Mouse (Mus musculus) C2C12 (cell line): Measurements from ENCODE around the gene Babam2. TPM values are rescaled to one million over a fixed set of nuclear protein-coding genes. Genes with fewer than 3 reads are reported as not detected.

ENCODE experiments used
- H3K27me3 ChIP-seq: one replicate; pipeline ENCODE4 v1.6.1; 2011; ENCODE audit not compliant: control insufficient read depth, insufficient read depth, insufficient read length
- H3K36me3 ChIP-seq: one replicate; pipeline ENCODE4 v1.6.1; 2011; ENCODE audit not compliant: control insufficient read depth, insufficient read depth
- H3K4me3 ChIP-seq: one replicate; pipeline ENCODE4 v1.5.1; 2011; ENCODE audit warnings: mild to moderate bottlenecking, control low read depth; ENCODE audit not compliant: poor library complexity, insufficient read depth, severe bottlenecking
- H3K79me2 ChIP-seq: one replicate; pipeline ENCODE4 v1.6.1; 2011; ENCODE audit not compliant: control insufficient read depth, insufficient read depth
- H3K79me3 ChIP-seq: one replicate; pipeline ENCODE4 v1.6.1; 2011; ENCODE audit warnings: low read depth, control low read depth
- H3ac ChIP-seq: one replicate; pipeline ENCODE3; 2011; ENCODE audit warnings: low read depth; ENCODE audit not compliant: control insufficient read depth, insufficient read length
- CEBPB ChIP-seq: IDR thresholded peaks from one replicate; pipeline ENCODE4 v1.6.1; 2011; ENCODE audit warnings: low read depth, mild to moderate bottlenecking, control low read depth, moderate library complexity
- CTCF ChIP-seq: IDR thresholded peaks from one replicate; pipeline ENCODE4 v1.5.1; 2011; ENCODE audit not compliant: control insufficient read depth, insufficient read depth, insufficient read length
- FOSL1 ChIP-seq: IDR thresholded peaks from one replicate; pipeline ENCODE4 v1.8.0; 2011; ENCODE audit warnings: mild to moderate bottlenecking, low read length; ENCODE audit not compliant: poor library complexity, insufficient read depth, severe bottlenecking
- MAX ChIP-seq: IDR thresholded peaks from one replicate; pipeline ENCODE4 v1.6.1; 2011; ENCODE audit warnings: mild to moderate bottlenecking, control low read depth
- MYOD1 ChIP-seq: IDR thresholded peaks from one replicate; pipeline ENCODE4 v1.6.1; 2011; ENCODE audit warnings: low read depth; ENCODE audit not compliant: control insufficient read depth, insufficient read length
- MYOG ChIP-seq: IDR thresholded peaks from one replicate; pipeline ENCODE4 v1.6.1; 2011; ENCODE audit not compliant: control insufficient read depth, insufficient read length; ENCODE audit errors: extremely low read depth
- USF1 ChIP-seq: IDR thresholded peaks from one replicate; pipeline ENCODE4 v1.6.1; 2011; ENCODE audit warnings: low read depth, mild to moderate bottlenecking, control low read depth, moderate library complexity
- microRNA-seq: library from miRNA; unstranded; fragments of <30 nt; microRNA quantifications from one replicate; pipeline ENCODE4, GENCODE M21; 2019; ENCODE audit warnings: borderline microRNAs expressed
- polyA plus RNA-seq: library from polyadenylated mRNA; unstranded; fragments of >200 nt; fragmentation: generic; extraction: Trizol; gene quantifications from one replicate; pipeline ENCODE4 v1.2.1, GENCODE M21; 2012; ENCODE audit warnings: missing spikeins

Gene Babam2
- polyA plus RNA-seq, 1 experiment: 36.0 TPM

GRCm38 (mm10) chr5:32124957-32125356 is 427.5 kb downstream of the Babam2 start:
- no peaks in the 10 kb centered on the region for H3K79me3 ChIP-seq
- no peaks in the 10 kb centered on the region for H3K27me3 ChIP-seq
- no peaks in the 10 kb centered on the region for H3K36me3 ChIP-seq
- no peaks in the 10 kb centered on the region for H3K79me2 ChIP-seq
- no peak overlapping the region for H3ac ChIP-seq
- H3K4me3 ChIP-seq: no peak overlapping the region
- no peak for TF ChIP-seq CEBPB
- TF ChIP-seq USF1: no peak
- no peak for TF ChIP-seq FOSL1
- TF ChIP-seq MAX: no peak

GRCm38 (mm10) chr5:32127226-32127625 is 429.7 kb downstream of the Babam2 start:
- Histone ChIP-seq H3K79me2 (no peaks in the 10 kb centered on the region), H3ac (no peak overlapping the region), H3K27me3 (no peaks in the 10 kb centered on the region), H3K36me3 (no peaks in the 10 kb centered on the region), H3K4me3 (no peak overlapping the region), H3K79me3 (no peaks in the 10 kb centered on the region)
- no peak for TF ChIP-seq CTCF
- no peak for TF ChIP-seq FOSL1
- TF ChIP-seq MAX: no peak
- no peak for TF ChIP-seq USF1

- no peaks in the 10 kb centered on the region for H3K36me3 ChIP-seq
- H3K4me3 ChIP-seq: no peak overlapping the region
- TF ChIP-seq FOSL1 (no peak), MAX (no peak), USF1 (no peak)
Observed at GRCm38 (mm10) chr5:32127927-32128326, 430.4 kb downstream of the Babam2 start.

GRCm38 (mm10) chr5:32132971-32133501 is 435.6 kb downstream of the Babam2 start:
- Histone ChIP-seq H3K4me3 (peak overlapping the region; percentile 36), H3K79me3 (peaks cover 18% of the 10 kb centered on the region), H3K36me3 (no peaks in the 10 kb centered on the region), H3K79me2 (peaks cover 20% of the 10 kb centered on the region), H3ac (peak overlapping the region; percentile 70), H3K27me3 (no peaks in the 10 kb centered on the region)
- no peak for TF ChIP-seq CTCF
- no peak for TF ChIP-seq CEBPB
- no peak for TF ChIP-seq MYOD1
- TF ChIP-seq FOSL1: no peak
- TF ChIP-seq USF1: no peak
- no peak for TF ChIP-seq MAX
- TF ChIP-seq MYOG: no peak

More at GRCm38 (mm10) chr5:32127927-32128326, 430.4 kb downstream of the Babam2 start:
- Histone ChIP-seq H3ac (no peak overlapping the region), H3K79me3 (no peaks in the 10 kb centered on the region), H3K27me3 (no peaks in the 10 kb centered on the region), H3K79me2 (no peaks in the 10 kb centered on the region)

GRCm38 (mm10) chr5:32133549-32134004 is 436.1 kb downstream of the Babam2 start:
- peaks cover 25% of the 10 kb centered on the region for H3K79me2 ChIP-seq
- peak overlapping the region; percentile 36 for H3K4me3 ChIP-seq
- no peaks in the 10 kb centered on the region for H3K27me3 ChIP-seq
- H3K79me3 ChIP-seq: peaks cover 23% of the 10 kb centered on the region
- peak overlapping the region; percentile 70 for H3ac ChIP-seq
- TF ChIP-seq MYOG: no peak
- peak; percentile 72 for TF ChIP-seq MAX
- TF ChIP-seq MYOD1: peak; percentile 29
- H3K36me3 ChIP-seq: peaks cover 3% of the 10 kb centered on the region

GRCm38 (mm10) chr5:32134051-32134732 is 436.7 kb downstream of the Babam2 start:
- TF ChIP-seq MAX (no peak), CTCF (no peak), MYOD1 (no peak), MYOG (no peak), FOSL1 (no peak), CEBPB (no peak), USF1 (no peak)
- peaks cover 32% of the 10 kb centered on the region for H3K79me2 ChIP-seq
- H3K79me3 ChIP-seq: peaks cover 29% of the 10 kb centered on the region
- peaks cover 6% of the 10 kb centered on the region for H3K36me3 ChIP-seq
- H3K4me3 ChIP-seq: peak overlapping the region; percentile 38
- H3K27me3 ChIP-seq: no peaks in the 10 kb centered on the region
- H3ac ChIP-seq: peak overlapping the region; percentile 70

Small RNA genes within 50 kb of the gene (microRNA-seq; reads per million reads assigned to microRNA genes)
- gene Mir3473e: not detected

Other genes with a start within 250 kb of the Babam2 start
- gene Zfp512, start 245.3 kb upstream of the Babam2 start, polyA plus RNA-seq: 11.6 TPM
- gene 4930548H24Rik, start 211.9 kb upstream of the Babam2 start, polyA plus RNA-seq: 0.02 TPM
- 20.0 TPM for gene Gpn1, start 202.9 kb upstream of the Babam2 start, polyA plus RNA-seq
- gene Slc4a1ap, start 170.7 kb upstream of the Babam2 start, polyA plus RNA-seq: 17.0 TPM
- gene Supt7l, start 169.9 kb upstream of the Babam2 start, polyA plus RNA-seq: 9.5 TPM
- 228 TPM for gene Mrpl33, start 100.7 kb upstream of the Babam2 start, polyA plus RNA-seq
- 1.3 TPM for gene Rbks, start 57 bp upstream of the Babam2 start, polyA plus RNA-seq